Mouse (Mus musculus): ENCODE data around the gene Atp6v1f.
A peak's percentile ranks its signal among the peaks of the same experiment; 100 is the strongest.

Atp6v1f gene

GRCm38 (mm10) chr6:29467583-29468354 lies at the start of gene Atp6v1f:
Gene Atp6v1f, plus strand, starts transcription at chr6:29467718.
- peak; percentile 80 to 85 for DNase-seq (ENCODE audit: low spot score in 2 of 2)

DNA sequence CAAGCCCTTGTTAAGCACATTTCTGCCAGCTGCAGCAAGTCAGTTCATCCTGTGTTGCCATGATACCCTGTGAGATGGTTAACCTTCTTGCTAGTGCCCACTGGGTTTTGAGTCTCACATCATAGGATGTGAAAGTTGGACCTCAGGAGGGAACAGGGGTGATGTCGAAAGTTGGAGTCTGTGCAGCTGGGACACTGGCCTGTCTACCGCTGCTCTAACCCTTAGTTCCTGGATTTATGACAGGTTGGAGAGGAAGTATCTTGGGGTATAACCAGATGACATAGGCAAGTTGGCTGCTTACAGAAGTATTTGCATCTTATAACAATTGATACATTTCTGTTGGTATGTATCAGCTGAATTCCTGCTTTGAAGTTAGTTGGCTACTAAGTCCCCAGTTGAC lies 46.9 kb upstream of the Atp6v1f start:
- no peak for DNase-seq (ENCODE audit: low spot score in 2 of 2)

GRCm38 (mm10) chr6:29425118-29425517 lies 42.4 kb upstream of the Atp6v1f start:
- DNase-seq (ENCODE audit: low spot score in 2 of 2), result no peak

DNA sequence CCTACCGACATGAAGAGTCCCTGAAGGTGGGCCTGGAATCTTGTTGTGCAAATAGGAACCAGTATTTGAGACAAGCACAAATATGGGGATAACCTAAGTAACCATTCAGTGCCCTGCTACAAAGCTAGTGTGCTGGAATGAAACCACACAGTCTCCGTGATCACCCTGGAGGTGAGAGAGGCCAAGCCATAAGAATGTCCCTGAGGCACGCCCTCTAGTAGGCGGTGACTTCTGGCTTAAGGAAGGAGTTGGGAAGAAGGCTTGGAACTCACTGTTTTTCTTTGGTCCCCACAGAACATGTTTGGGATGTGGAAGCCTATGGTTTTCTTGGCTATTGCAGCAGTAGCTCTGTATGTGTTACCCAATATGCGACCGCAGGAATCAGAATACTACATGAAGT lies 41.2 kb upstream of the Atp6v1f start:
- DNase-seq (ENCODE audit: low spot score in 2 of 2), result no peak

GRCm38 (mm10) chr6:29428171-29428570 lies 39.3 kb upstream of the Atp6v1f start:
- no peak for DNase-seq (ENCODE audit: low spot score in 2 of 2)

GRCm38 (mm10) chr6:29430681-29431420 lies 36.7 kb upstream of the Atp6v1f start:
- no peak for DNase-seq (ENCODE audit: low spot score in 2 of 2)

DNA sequence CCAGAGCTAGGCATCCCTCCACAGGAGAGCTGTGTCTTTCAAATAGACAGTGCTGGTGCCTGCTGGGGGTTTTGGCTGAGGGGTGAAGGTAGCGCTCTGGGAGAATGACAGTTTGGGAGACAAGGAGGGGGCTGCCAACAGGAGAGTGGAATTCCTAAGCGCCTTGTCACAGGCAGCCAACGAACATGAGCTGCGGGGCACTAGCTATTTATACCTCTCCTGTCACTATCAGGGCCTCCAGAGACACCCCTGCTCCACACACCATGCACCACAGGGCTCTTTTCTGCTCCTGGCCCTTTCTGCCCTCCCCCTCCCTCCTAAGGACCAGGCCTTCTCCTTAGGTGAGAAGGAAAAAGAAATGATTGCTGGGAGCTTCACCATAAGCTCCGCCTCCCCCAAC lies 36.0 kb upstream of the Atp6v1f start:
- DNase-seq (ENCODE audit: low spot score in 2 of 2), result no peak

DNA sequence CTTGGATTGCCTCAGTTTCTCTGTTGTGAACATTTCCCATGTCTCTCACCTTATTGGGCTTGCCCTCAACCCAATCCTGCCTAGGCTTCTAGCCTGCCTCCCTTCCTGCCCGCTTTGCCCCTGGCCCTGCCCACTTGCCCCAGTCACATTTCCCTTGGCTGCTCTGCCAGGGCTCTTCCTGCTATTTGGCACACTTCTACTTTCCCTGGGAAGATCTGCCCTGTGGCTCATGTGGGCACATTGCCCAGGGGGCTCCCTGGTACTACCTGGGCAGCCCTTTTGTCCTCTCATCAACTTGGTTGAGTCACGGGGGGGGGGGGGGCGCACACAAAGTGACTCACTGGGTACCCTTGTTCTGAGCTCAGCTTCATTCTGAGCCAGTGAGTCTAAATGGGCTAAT lies 35.4 kb upstream of the Atp6v1f start:
- DNase-seq (ENCODE audit: low spot score in 2 of 2), result no peak

DNA sequence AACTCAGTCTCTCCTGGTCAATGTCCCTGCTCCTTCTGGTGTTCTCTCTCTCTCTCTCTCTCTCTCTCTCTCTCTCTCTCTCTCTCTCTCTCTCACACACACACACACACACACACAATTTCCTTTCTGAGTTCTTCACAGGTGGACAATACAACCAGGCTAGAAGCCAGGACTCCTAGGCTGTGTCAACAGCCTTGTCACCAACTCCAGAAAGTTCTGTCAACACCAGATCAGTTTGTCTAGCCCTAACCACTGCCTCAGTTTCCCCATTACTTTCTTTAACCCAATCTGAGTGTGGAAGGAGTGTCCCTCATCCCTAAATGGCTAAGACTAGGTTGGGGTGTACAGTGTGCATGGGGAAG lies 34.9 kb upstream of the Atp6v1f start:
- DNase-seq (ENCODE audit: low spot score in 2 of 2), result no peak

DNA sequence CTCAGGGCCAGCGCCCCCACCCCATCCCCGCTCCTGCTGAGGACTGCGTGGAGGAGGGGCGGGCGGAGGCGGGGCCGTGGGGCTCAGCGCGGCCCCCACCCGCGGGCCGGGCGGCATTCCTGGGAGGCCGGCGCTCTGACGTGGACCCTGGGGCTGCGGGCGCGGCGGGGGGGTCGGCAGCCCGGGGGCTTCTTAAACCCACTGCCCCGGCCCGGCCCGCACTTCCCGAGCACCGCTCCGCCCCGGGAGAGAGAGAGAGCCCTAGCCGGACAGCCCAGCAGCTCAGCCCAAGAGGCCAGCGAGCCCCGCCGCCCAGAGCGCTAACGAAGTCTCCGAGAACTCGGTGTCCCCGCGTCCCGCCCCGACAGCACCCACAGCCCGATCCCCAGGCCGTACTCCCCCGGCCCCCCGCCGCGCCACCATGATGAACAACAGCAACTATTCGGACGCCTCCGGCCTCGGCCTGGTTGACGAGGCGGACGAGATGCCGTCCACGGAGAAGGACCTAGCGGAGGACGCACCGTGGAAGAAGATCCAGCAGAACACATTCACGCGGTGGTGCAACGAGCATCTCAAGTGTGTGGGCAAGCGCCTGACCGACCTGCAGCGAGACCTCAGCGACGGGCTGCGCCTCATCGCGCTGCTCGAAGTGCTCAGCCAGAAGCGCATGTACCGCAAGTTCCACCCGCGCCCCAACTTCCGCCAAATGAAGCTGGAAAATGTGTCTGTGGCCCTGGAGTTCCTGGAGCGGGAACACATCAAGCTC lies 34.3 kb upstream of the Atp6v1f start, which contains the start of gene Flnc:
TSS of gene Flnc (plus strand) at position 219 of the 766 bp plus-strand sequence.
- no peak for DNase-seq (ENCODE audit: low spot score in 2 of 2)

- DNase-seq (ENCODE audit: low spot score in 2 of 2), result no peak
Observed at GRCm38 (mm10) chr6:29433804-29434795, 33.4 kb upstream of the Atp6v1f start.

- no peak for DNase-seq (ENCODE audit: low spot score in 2 of 2)
Observed at GRCm38 (mm10) chr6:29434911-29435691, 32.4 kb upstream of the Atp6v1f start.

GRCm38 (mm10) chr6:29435940-29436451 lies 31.5 kb upstream of the Atp6v1f start:
- no peak for DNase-seq (ENCODE audit: low spot score in 2 of 2)

- DNase-seq (ENCODE audit: low spot score in 2 of 2), result no peak
Observed at GRCm38 (mm10) chr6:29436461-29436934, 31.0 kb upstream of the Atp6v1f start.

GRCm38 (mm10) chr6:29439251-29439650 lies 28.3 kb upstream of the Atp6v1f start:
- DNase-seq (ENCODE audit: low spot score in 2 of 2), result no peak

- DNase-seq (ENCODE audit: low spot score in 2 of 2), result no peak
Observed at GRCm38 (mm10) chr6:29439789-29440188, 27.7 kb upstream of the Atp6v1f start.

DNA sequence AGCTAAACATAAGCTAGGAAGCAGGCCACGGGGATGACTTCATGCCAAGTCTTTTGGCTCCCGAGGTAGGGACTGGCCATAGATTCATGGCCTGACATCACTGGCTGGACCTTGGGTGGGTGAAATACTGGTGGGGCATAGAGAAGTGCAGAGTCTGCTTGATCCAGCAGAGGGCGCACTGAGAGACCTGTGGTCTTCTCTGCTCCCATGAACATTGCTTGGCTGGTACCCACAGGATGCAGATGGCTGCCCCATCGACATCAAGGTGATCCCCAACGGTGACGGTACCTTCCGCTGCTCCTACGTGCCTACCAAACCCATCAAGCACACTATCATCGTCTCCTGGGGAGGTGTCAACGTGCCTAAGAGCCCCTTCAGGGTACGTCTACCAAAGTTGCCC lies 22.7 kb upstream of the Atp6v1f start:
- DNase-seq (ENCODE audit: low spot score in 2 of 2), result peak in 1 of 2 experiments; percentile 33

DNA sequence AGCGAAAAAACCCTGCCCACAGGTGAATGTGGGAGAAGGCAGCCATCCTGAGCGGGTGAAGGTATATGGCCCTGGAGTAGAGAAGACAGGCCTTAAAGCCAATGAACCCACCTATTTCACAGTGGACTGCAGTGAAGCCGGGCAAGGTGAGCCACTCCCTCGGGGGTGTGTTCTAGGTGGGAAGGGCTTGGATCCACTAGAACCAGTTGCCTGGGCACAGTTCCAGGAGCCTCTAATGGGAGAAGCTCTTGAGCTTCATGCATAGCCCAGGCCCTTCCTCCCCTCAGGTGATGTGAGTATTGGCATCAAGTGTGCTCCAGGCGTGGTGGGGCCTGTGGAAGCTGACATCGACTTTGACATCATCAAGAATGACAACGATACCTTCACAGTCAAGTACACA lies 22.2 kb upstream of the Atp6v1f start:
- DNase-seq (ENCODE audit: low spot score in 2 of 2), result no peak

- DNase-seq (ENCODE audit: low spot score in 2 of 2), result no peak
Observed at GRCm38 (mm10) chr6:29449858-29450257, 17.7 kb upstream of the Atp6v1f start.

GRCm38 (mm10) chr6:29450667-29451066 lies 16.9 kb upstream of the Atp6v1f start:
- DNase-seq (ENCODE audit: low spot score in 2 of 2), result no peak

All from spleen, postnatal 14 days (tissue).